Mouse (Mus musculus) retina, embryonic 14.5 days (tissue): ENCODE measurements around the gene Foxd3.

Experiments used
- DNase-seq: peaks from one replicate; pipeline ENCODE4 v3.0.0-alpha.2; 2015; ENCODE audit warnings: low spot score

Gene Foxd3

GRCm38 (mm10) chr4:99657430-99657820 is 1.3 kb downstream of the Foxd3 start:
- peak; percentile 27 for DNase-seq

GRCm38 (mm10) chr4:99657831-99658470 is 1.9 kb downstream of the Foxd3 start:
- peak; percentile 55 for DNase-seq

GRCm38 (mm10) chr4:99658881-99659280 is 2.8 kb downstream of the Foxd3 start:
- DNase-seq = peak; percentile 43

- peak; percentile 60 for DNase-seq
Observed at GRCm38 (mm10) chr4:99659361-99660072, 3.4 kb downstream of the Foxd3 start.

GRCm38 (mm10) chr4:99660073-99660611 is 4.0 kb downstream of the Foxd3 start:
- peak; percentile 62 for DNase-seq

- peak; percentile 93 for DNase-seq
Observed at GRCm38 (mm10) chr4:99660981-99661380, 4.9 kb downstream of the Foxd3 start.

GRCm38 (mm10) chr4:99661956-99662355 is 5.9 kb downstream of the Foxd3 start:
- DNase-seq = no peak

GRCm38 (mm10) chr4:99662431-99662830 is 6.3 kb downstream of the Foxd3 start:
- no peak for DNase-seq

GRCm38 (mm10) chr4:99662841-99663567 is 6.9 kb downstream of the Foxd3 start:
- peak; percentile 18 for DNase-seq

GRCm38 (mm10) chr4:99663710-99664109 is 7.6 kb downstream of the Foxd3 start:
- peak; percentile 47 for DNase-seq

GRCm38 (mm10) chr4:99670203-99670851 is 14.2 kb downstream of the Foxd3 start:
- no peak for DNase-seq

- DNase-seq = no peak
Observed at GRCm38 (mm10) chr4:99675191-99675590, 19.1 kb downstream of the Foxd3 start.

- no peak for DNase-seq
Observed at GRCm38 (mm10) chr4:99683941-99684340, 27.8 kb downstream of the Foxd3 start.

GRCm38 (mm10) chr4:99686308-99686707 is 30.2 kb downstream of the Foxd3 start:
- no peak for DNase-seq
